Mouse (Mus musculus): ENCODE results near the gene Adamts17.

GRCm38 (mm10) chr7:66905941-66906340, 66.4 kb downstream of the Adamts17 start:
- TF ChIP-seq CTCF (IDR thresholded peaks at IDR 0.05; ENCODE audit: control insufficient read depth, insufficient read depth, insufficient replicate concordance, low read depth, low read length) (no peak), POLR2A (IDR thresholded peaks at IDR 0.05; ENCODE audit: control insufficient read depth, low read depth, low read length) (no peak)
